Mouse (Mus musculus) erythroid progenitor cell, adult 5-6 weeks (primary cell): Measurements from ENCODE around the gene Olfr1357. TPM values are rescaled to one million over a fixed set of nuclear protein-coding genes. Genes with fewer than 3 reads are reported as not detected.
"Not testable (repeated sequence)": the region's sequence is repeated elsewhere in the genome, so short reads cannot be mapped to it uniquely, and the experiment has no call there.

ENCODE experiments used
- ATAC-seq: replicated peaks from 2 replicates; pipeline ENCODE4 v1.8.0; 2016; ENCODE audit warnings: moderate number of reproducible peaks, mild to moderate bottlenecking, moderate TSS enrichment, inconsistent platforms; ENCODE audit not compliant: poor library complexity, low FRiP score, severe bottlenecking
- total RNA-seq, 2 experiments: library from RNA; stranded (forward) in 1 of 2; stranded (reverse) in 1 of 2; fragments of 150-400 nt in 1 of 2; fragments of 186-747, 209-891 nt in 1 of 2; gene quantifications; 2 replicates each; pipeline versions ENCODE4 v1.2.3 to v1.2.4; 2015 to 2017; ENCODE audit warnings: low replicate concordance in 2 of 2

Gene Olfr1357
- total RNA-seq (2015; ENCODE audit: low replicate concordance) (not detected in 2 replicates), total RNA-seq (2017; ENCODE audit: low replicate concordance) (not detected in 2 replicates)

DNA sequence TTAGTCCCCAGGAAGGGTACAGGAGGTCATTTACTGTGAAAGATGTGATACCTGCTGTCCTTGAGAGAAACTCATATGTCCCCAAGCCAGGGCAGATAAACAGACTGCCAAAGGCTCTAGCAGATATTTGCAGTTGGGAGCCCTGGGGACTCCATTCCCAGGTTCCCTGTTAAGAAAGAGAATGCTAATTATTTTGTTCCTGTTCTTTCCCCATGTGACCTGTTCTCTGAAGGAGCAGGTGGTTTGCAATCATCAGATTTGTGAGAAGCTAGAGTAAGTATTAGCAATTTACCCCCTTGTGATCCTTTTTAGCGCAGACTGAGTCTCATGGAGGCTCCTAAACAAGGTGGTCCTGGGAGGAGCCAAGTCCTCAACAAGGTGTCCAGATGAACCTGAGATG lies at the start of gene Olfr1357:
Gene Olfr1357 (minus strand): TSS at position 101 of the 400 bp plus-strand sequence.
- ATAC-seq = no peak

DNA sequence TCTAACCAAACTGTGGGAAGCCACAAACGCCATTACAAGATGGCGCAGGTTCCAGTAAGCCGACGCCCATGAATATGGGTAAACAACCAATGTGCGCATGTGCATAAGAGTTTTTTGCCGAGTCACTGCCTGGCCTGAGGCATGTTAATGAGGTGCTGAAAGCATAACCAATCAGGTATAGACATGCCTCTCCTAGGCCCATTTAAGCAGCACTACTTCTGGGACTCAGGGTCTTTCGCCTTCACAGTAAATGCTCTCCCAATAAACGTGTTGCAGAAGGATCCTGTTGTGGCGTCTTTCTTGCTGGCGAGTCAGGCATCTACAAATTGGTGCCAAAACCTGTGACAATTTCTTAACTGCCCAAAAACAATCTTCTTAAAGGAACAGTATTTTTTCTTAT lies 48.8 kb upstream of the Olfr1357 start:
- not testable (repeated sequence) for ATAC-seq

DNA sequence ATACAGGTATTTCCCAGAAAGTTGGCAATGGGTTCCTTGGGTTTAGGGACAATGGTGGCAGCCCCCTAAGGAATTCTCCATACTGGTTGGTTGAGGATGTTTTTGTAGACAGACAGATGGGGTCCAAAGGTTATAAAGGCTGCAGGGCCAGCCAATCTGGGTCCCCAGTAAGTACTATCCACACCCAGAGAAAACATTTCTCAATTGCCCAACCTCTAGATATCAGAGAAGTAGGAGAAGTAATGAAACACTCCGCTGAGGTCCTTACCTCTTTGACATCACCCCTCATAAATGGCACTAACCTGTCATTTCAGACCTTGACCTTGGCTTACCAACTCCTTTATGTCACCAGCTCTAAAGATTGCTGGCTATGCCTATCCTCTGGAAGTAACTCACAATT lies 46.7 kb upstream of the Olfr1357 start:
- no peak for ATAC-seq

DNA sequence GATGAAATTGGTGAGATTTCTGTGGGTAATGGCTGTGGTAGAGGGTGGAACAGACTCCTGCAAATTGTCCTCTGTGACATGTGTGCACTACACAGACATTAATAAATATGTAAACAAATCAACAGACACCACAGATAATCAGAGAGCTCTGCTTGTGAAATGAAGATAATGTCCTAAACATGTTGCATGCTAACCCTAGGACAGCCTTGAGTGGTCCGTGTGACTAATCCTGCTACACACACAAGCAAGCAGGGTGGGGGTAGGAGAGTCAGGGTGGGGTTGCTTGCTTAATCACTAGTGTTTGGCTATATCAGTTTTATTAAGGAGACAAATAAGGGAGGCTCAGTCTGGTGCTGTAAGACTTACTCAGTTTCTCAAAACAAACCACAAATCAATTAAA lies 43.3 kb upstream of the Olfr1357 start:
- ATAC-seq = no peak

DNA sequence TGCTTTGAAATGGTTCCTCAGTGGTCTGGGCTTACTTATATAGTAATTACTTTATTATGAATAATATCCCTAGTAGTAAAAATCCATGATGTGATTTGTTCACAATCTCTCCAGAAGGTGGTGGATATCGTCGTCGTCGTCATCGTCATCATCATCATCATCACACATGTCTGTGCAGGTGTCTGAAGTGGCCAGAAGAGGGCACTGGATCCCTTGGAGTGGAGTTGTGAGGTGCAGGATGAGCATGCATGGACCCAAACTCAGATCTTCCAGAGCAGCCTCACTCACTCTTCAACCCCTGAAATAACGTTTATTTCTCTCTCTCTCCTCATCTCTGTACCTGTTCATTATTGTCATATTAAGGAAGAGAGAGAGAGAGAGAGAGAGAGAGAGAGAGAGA lies 14.4 kb upstream of the Olfr1357 start:
- no peak for ATAC-seq

DNA sequence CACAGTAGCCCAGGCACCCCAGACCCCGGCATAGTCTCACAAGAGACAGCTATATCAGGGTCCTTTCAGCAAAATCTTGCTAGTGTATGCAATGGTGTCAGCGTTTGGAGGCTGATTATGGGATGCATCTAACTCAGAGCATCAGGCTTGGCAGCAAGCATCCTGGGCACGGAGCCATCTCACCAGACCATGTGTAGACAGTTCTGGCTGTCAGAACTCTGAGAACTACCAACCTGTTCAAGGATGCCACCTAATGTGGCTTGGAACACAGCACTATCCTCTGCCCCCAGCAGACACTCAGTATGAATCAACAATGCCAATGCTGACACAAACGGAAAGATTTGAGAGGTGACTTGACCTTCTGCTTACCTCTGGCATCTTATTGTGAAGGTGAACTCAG lies 12.3 kb upstream of the Olfr1357 start:
- no peak for ATAC-seq

DNA sequence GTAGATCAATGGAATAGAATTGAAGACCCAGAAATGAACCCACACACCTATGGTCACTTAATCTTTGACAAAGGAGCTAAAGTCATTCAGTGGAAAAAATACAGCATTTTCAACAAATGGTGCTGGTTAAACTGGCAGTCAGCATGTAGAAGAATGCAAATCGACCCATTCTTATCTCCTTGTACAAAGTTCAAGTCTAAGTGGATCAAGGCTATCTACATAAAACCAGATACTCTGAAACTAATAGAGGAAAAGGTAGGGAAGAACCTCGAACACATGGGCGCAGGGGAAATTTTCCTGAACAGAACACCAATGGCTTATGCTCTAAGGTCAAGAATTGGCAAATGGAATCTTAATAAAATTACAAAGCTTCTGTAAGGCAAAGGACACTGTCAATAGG lies 5.3 kb upstream of the Olfr1357 start:
- ATAC-seq = not testable (repeated sequence)

DNA sequence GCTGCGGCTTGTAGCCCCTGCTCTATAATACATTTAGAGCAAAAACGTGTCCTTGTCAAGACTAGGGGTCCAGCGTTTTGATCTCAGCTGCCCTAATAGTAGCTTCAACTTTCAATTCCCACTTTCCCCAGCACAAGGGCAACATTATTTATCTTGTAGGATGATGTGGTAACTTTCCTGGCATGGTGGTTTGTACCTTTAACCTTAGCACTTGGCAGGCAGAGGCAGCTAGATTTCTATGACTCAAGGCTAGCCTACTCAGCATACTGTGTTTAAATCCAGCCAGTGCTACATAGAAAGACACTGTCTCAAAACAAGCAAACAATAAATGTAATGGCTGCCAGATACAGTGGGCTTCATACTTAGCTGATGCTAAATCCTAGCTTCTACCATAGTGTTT lies 10.3 kb downstream of the Olfr1357 start:
- no peak for ATAC-seq

DNA sequence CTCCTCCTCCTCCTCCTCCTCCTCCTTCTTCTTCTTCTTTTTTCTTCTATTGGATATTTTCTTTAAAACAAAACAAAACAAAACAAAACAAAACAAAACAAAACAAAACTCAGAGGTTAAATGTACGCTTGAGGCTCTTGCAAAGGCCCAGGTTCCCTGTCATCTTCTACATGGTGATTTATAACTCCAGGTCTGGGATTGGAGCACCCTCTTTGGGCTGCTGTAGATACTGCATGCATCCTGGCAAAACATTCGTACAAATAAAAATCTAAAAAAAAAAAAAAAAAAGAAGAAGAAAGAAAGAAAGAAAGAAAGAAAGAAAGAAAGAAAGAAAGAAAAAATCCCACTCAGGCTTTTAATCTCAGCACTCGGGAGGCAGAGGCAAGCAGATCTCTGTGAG lies 12.8 kb downstream of the Olfr1357 start:
- ATAC-seq = no peak

DNA sequence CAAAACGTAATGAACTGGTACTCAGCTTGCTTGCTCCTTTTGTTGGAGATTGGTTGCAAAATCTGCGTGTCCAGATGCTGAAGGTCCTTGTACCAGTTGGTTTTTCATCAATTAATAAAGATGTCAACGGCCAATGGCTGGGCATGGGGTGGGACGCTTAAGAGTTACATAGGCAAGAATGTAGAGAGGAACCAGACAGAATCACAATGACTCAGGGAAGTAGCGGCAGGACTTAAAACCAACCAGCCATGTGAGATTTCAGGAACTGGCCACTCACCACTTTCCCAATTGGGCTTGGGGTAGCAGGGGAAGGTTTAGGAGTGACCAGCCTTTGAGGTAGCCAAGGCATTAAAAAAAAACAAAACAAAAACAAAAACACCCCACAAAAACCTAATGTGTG lies 18.0 kb downstream of the Olfr1357 start:
- no peak for ATAC-seq

DNA sequence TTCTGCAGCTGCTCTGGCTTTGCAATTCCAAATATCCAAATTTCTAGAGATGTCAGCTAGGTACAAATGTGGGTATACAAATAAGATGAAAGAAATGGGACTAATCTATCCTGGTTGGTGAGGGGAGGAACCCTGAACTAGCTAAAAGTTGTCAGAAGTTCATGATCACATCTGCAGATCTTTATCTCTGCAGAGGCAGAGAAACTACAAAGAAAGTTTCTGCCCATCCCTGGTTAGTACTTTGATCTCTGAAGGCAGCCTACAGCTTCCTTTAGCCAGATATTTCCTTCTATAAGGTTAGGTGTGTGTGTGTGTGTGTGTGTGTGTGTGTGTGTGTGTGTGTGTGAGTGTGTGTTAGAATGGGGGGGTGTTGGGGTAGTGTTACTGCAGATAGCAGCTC lies 23.3 kb downstream of the Olfr1357 start:
- ATAC-seq = no peak

DNA sequence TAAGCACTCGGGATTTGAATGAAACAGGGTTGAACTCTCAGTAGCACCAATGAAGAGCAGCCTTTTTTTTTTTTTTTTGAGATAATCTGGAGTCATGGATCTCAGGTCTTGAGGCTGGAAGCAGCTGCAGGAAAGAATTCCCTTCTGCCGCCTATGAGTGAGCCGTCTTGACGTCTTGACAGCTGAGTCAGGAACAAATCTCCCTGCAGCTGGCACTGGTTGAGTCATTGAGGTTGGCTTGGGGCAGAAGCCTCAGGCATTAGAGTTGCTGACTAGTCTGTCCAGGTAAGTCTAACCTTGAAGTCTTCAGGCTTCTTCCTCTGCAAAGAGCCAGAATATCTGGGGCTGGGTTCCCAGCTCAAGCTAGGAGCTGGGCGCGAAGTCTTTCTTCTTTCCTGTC lies 23.7 kb downstream of the Olfr1357 start:
- ATAC-seq = no peak

DNA sequence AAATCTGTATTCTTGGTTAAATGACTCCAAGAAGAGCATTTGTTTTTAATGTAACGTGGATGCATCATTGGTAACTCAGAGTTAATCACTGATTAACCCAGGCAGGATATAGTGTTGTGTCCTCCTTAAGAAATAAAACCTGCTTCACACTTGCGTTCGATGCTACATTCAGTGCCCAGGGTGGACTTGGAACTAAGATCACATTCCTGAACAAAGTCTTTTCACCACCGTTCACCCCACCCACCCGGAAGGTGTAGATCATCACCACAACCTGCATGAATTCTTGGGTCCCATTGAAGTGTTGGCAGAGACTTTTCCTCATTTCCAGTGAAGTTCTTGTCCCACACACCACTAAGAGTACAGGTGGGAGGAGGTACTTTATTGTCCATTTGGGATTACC lies 24.1 kb downstream of the Olfr1357 start:
- ATAC-seq = no peak

DNA sequence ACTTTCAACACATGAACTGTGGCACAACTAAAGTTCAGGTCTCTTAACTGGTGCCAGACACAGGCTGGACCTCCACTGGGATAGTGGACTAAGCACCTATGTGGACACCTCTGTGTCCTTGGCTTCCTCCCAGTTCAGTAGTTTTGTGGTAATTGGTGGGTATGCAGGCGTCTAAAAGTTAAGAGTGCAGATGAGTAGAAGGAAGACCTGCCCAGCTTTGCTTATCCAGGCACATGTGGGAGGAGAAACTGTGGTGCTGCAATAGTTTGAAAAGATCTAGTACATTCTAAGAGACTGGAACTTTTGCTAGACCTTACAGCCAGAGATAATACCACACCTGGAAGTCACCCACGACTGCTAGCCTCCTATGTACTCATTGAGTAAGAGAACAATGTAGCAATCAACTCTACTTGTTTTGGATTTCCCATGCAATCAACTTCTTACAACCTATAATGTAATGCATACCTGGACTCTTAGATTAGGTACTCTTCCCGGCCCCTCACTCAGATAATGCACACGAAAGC lies 25.0 kb downstream of the Olfr1357 start:
- no peak for ATAC-seq

DNA sequence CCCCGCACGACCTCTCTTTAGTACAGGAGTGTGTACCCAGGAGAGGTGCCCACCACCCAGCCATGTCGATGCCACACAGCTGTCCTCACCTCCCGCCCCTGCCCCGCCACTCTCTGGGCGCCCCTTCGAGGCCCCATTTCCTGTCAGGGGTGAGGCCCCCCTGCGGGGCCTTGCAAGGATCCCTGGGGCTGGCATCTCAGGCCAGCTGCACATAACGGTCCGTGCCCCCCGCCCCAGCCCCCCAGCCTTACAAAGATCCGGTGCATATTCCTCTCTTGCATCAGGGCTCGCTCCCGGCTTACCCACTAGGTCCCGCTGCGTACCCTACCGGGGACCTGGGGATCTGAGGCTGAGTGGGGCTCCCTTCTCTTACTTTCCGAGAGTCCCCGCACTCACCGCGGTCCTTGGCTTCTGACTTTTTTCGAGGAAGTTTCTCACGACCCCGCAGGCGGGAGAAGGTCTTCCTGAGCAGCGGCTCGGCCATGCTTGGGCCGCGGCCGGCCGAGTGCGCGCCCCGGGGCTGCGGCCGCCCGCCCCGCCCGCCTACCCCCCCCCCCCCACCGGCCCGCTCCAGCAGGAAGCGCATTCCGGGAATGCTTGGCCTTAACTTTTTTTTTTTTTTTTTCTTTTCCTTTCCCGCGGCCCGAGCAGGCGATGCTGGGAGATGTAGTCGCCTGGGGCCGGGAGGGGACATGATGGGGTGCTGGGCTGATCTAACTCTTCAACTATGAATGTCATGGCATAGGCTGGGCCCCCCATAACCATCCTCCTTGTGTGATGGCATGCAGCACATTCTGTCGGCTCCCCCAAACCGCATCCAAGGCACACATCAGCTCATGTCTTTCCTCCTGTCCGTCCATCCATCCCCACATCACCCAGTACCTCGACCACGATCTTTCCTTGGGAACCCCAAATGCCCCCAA lies 26.2 kb downstream of the Olfr1357 start, which contains the start of gene Syde1:
Gene Syde1 (minus strand): TSS at position 559 of the 923 bp plus-strand sequence.
- no peak for ATAC-seq

DNA sequence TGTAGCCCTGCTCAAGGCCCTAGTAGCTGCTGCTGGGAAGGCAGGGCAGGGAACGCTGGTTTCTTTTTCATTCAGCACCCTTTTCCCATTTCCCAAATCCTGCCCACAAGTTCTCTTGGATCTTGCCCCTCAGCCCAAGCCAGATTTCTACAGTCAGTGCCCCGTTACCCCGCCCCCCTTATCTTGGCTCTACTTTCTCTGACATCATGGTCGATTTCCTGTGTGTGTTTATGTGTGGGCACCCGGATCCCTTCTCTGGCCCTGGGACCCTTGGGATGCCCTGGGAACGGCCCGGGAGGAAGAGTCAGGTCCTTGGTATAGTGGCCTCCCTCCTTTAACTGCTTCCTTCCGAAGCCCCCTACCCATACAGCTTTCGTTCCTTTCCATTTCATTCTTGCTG lies 27.1 kb downstream of the Olfr1357 start:
- ATAC-seq = no peak

DNA sequence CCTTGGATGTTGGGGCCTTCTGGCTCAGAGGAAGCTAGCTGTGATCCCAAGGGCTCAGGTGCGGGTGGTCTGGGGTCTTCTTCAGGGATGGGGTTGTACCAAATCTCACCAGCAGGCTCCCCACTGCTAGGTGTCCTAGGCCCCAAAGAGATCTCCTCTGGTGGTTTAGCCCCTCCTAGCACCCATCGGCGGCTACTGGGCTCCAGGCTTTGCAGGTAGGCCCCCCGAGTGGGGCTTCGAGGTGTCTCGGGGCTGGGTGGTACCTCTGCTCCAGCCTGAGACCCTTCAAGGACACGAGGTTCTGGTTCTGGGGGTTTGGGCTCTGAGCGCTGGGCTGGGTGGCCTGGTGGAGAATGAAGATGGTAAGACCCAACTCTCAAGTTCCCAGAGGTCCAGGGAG lies 28.0 kb downstream of the Olfr1357 start:
- no peak for ATAC-seq

DNA sequence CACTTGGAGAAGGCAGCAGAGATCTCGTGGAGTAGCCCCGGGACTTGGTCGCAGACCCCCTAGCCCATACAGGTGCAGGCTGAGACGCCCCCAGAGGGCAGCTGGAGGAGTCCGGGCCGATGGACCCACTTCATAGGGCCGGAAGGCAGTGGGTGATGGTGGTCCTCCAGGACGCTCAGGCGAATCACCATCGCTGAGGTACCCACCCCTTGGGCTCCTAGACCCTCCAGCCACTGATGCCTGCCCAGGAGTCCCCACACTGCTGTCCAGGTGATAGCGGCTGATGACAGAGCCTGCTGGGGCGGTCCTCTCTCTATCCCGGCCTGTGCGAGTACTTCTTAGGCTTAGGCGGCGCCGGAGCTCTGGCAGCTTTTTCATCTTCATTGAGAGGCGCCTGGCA lies 28.6 kb downstream of the Olfr1357 start:
- ATAC-seq = no peak

DNA sequence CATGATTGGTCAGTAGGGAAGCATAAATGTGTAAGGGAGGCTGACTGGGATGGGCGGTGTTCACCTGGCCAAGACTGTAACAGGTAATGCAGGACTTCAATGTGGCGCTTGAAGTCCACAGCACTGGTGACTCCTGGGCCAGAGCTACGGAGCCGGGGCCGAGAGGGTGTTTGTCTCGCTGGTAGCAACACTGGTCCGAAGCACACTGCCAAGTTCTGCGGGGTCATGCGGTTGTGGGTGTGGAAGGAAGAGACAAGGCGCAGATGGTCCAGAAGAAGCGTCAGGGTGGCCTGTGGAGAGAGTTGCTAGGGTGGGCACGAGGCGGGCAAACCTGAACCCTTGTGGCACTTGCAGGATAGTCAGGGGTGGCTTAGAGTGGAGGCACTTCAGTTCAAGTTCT lies 31.8 kb downstream of the Olfr1357 start:
- no peak for ATAC-seq

DNA sequence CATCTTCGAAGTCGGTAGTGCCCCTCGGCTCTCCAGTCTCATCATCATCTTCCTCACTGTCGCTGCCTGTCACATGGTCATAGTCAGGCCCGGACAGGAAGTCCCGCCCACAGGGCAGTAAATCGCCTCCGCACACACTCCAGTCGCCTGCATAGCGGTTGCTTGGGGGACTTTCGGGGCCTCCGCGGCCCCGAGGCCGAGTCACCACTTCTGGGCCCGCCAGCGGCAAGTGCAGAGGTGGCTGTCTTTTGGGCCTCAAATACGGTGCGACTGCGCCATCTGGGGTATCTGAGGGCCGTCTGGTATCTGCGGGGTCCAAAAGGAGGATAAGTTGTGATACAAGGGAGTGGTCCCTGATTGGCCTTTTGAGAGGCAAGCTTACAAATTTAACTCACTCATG lies 32.3 kb downstream of the Olfr1357 start:
- ATAC-seq = no peak

DNA sequence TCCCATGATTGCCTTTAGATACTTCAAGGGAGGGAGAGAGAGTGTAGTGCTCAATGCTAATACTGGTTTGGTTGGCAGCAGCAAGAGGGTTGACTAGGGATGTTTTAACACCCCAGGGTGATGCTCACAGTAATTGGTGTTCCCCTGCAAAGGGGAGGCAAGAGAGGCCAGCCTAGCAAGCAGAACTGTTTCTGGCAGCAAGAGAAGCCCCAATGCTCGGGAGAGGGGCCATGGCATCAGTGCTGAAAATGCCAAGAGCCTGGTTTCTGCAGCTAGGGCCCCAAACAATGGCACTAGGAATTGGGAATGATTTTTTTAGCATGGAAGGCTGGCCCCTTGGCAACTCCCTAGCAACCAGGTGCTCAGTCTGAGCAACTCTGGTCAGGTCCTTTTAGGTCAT lies 32.9 kb downstream of the Olfr1357 start:
- ATAC-seq = no peak
